Mouse (Mus musculus) embryo, embryonic 9.5 days (tissue): ENCODE measurements around the gene Aldh1l1.

Experiments used
- DNase-seq: peaks from one replicate; pipeline ENCODE4 v3.0.0-alpha.2; 2017; ENCODE audit errors: extremely low spot score

Aldh1l1 gene

GRCm38 (mm10) chr6:90486176-90486921 lies at the start of gene Aldh1l1:
Gene Aldh1l1, plus strand, starts transcription at chr6:90486427.
- no peak for DNase-seq

- no peak for DNase-seq
These were observed 49.2 kb upstream of the Aldh1l1 start for GRCm38 (mm10) chr6:90437041-90437440.

GRCm38 (mm10) chr6:90446883-90447282 lies 39.3 kb upstream of the Aldh1l1 start:
- DNase-seq, result no peak

- peak; percentile 62 for DNase-seq
These were observed 36.0 kb upstream of the Aldh1l1 start for GRCm38 (mm10) chr6:90450179-90450578.

- no peak for DNase-seq
These were observed 35.5 kb upstream of the Aldh1l1 start for GRCm38 (mm10) chr6:90450697-90451096.

- DNase-seq, result no peak
These were observed 34.7 kb upstream of the Aldh1l1 start for GRCm38 (mm10) chr6:90451512-90451911.

GRCm38 (mm10) chr6:90452603-90453002 lies 33.6 kb upstream of the Aldh1l1 start:
- no peak for DNase-seq

GRCm38 (mm10) chr6:90453751-90454150 lies 32.5 kb upstream of the Aldh1l1 start:
- DNase-seq, result no peak

GRCm38 (mm10) chr6:90457421-90457820 lies 28.8 kb upstream of the Aldh1l1 start:
- no peak for DNase-seq

- DNase-seq, result no peak
These were observed 25.0 kb upstream of the Aldh1l1 start for GRCm38 (mm10) chr6:90461181-90461580.

GRCm38 (mm10) chr6:90461771-90462170 lies 24.5 kb upstream of the Aldh1l1 start:
- DNase-seq, result no peak

- DNase-seq, result peak; percentile 77
These were observed 24.0 kb upstream of the Aldh1l1 start, which contains the start of gene Klf15 for GRCm38 (mm10) chr6:90462181-90462706. Gene Klf15, plus strand, starts transcription at chr6:90462576.

- DNase-seq, result no peak
These were observed 23.4 kb upstream of the Aldh1l1 start for GRCm38 (mm10) chr6:90462841-90463227.

GRCm38 (mm10) chr6:90463228-90463862 lies 22.9 kb upstream of the Aldh1l1 start:
- peak; percentile 83 for DNase-seq

GRCm38 (mm10) chr6:90463890-90464421 lies 22.3 kb upstream of the Aldh1l1 start:
- no peak for DNase-seq

- DNase-seq, result no peak
These were observed 21.1 kb upstream of the Aldh1l1 start for GRCm38 (mm10) chr6:90465028-90465640.

GRCm38 (mm10) chr6:90466079-90466478 lies 20.1 kb upstream of the Aldh1l1 start:
- DNase-seq, result no peak

- DNase-seq, result no peak
These were observed 19.3 kb upstream of the Aldh1l1 start for GRCm38 (mm10) chr6:90466847-90467410.

GRCm38 (mm10) chr6:90468216-90468615 lies 18.0 kb upstream of the Aldh1l1 start:
- no peak for DNase-seq

GRCm38 (mm10) chr6:90469041-90469440 lies 17.2 kb upstream of the Aldh1l1 start:
- DNase-seq, result no peak

- no peak for DNase-seq
These were observed 16.0 kb upstream of the Aldh1l1 start for GRCm38 (mm10) chr6:90470255-90470654.

- no peak for DNase-seq
These were observed 15.2 kb upstream of the Aldh1l1 start for GRCm38 (mm10) chr6:90470947-90471541.
